Mouse (Mus musculus): ENCODE measurements around the gene Arxes2.

- TF ChIP-seq POLR2A (IDR thresholded peaks at IDR 0.05; ENCODE audit: borderline replicate concordance, insufficient read depth, low read length) (no peak), CTCF (IDR thresholded peaks at IDR 0.05; ENCODE audit: borderline replicate concordance, insufficient read depth, low read depth, low read length) (no peak)
Observed at GRCm38 (mm10) chrX:135990661-135991060, 3.0 kb upstream of the Arxes2 start.

Measured in cerebellum, adult 2 months (tissue).